Mouse (Mus musculus) CH12F3 (cell line): ENCODE data around the gene Gm11011.

Experiments
- in situ Hi-C: fragments of 300-500 bp; cut with MboI; formaldehyde crosslinking; loops from 2 replicates; pipeline ENCODE4 v1.14.3; 2020; ENCODE audit warnings: low sequenced_read_pairs

The Gm11011 gene

GRCm38 (mm10) chr2:169590412-169590811 is 2.9 kb upstream of the Gm11011 start:
- in situ Hi-C loops: no loop called here

GRCm38 (mm10) chr2:169589697-169590096 is 2.2 kb upstream of the Gm11011 start:
- in situ Hi-C loops: no loop called here

GRCm38 (mm10) chr2:169586688-169587087 is 857 bp downstream of the Gm11011 start:
- in situ Hi-C loops: no loop called here

GRCm38 (mm10) chr2:169585631-169586285 is 1.8 kb downstream of the Gm11011 start:
- in situ Hi-C loops: no loop called here

GRCm38 (mm10) chr2:169584745-169585456 is 2.6 kb downstream of the Gm11011 start:
- in situ Hi-C loops: no loop called here

DNA sequence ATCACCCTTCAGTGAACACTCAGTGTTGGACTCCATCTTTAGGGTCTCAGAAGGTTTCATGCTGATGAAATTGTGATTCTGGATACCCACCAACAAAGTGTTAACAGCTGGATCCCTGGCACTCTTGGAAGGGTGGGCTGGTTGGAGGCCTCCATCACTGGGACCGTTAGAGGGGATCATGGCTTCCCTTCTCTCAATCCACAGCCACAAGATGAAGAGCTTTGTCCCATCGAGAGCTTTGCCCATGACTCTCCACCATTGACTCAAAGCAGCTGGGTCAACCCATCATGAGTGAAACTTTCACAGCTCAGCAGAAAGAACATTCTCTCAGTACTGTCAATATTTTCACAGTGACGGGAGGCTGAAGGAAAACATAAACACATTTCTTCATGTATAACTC is 4.1 kb downstream of the Gm11011 start:
- in situ Hi-C loops: no loop called here

GRCm38 (mm10) chr2:169577508-169578196 is 9.9 kb downstream of the Gm11011 start:
- in situ Hi-C loops: no loop called here

- in situ Hi-C loops: no loop called here
Observed at GRCm38 (mm10) chr2:169570063-169570462, 17.5 kb downstream of the Gm11011 start.

- in situ Hi-C loops: no loop called here
Observed at GRCm38 (mm10) chr2:169566159-169566558, 21.4 kb downstream of the Gm11011 start.

DNA sequence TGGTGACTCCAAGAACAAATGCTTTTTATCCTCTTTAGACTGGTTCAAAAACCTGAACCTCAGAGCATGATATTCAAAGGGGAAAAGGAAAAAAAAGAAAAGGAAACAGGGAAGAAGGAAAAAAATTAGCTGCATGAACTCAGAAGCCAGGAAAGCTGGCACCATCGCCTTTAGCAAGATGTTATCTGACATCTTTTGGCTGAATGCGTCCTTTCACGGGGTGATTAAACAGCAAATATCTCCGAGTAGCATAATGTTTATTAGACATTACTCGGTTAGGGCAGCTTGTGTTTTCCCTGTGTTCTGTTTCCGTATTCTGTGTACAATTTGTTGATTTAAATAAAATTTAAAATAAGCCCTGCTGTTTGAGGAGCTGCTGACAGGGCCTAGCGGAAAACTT is 21.8 kb downstream of the Gm11011 start:
- in situ Hi-C loops: no loop called here

DNA sequence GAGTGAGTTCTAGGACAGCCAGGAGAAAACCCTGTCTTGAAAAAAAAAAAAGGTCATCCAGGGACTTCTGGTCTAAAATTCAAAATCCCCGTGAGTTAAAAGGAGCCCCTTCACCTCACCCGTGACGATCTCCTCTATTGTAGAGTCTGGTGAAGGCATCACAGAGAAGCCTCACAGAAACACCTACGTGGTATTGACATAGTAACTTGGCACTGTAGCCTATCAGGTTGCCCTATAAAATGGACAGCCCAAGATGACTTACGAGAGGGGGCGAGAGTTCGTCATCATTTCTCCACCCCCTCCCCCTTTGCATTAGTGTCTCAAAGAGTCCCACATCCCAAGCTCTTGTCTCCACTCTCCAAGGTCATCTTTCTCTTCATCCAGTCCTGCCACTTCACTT is 41.9 kb downstream of the Gm11011 start:
- in situ Hi-C loops: no loop called here

DNA sequence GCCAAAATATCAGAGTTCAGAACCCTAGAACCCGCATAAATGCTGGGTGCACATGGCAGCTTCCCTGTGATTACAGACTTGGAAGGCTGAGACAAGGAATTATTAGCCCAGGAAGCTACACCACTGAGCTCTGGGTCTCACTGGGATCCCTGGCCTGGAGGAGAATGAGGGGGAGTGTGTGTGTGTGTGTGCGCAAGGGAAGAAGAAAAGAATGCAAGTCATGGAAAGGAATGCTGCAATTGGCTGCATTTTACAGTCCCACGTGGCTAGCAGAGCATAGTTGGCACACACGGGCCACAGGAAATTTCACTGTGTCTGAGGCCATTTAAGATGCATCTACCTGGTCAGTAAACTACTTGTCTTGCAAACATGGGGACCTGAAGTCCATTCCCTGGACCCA is 48.6 kb downstream of the Gm11011 start:
- in situ Hi-C loops: no loop called here
